Comparison of ENCODE assay signal across 29 mouse cellular contexts in the genomic region with DNA sequence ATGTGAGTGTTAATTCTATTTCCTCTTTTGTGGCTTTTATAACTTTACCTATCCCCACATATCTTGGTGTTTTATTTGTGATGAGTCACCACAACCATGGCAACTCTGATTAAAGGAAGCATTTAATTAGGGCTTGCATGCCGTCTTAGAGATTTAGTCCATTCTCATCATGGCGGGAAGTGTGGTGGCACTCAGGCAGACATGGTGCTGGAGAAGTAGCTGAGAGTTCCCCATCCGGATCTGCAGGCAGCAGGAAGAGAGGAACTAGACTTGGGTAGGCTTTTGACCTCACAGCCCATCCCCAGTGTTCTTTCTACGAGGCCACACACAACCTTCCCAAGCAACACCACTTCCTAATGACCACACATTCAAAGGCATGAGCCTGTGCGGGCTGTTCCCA.
"Had no signal": no experiment of that assay in that cellular context is flagged by ENCODE, and none has a peak within 500 bp of the region (broad histone marks: within the 10 kb centered on the region; RNA-seq: fewer than 3 reads in every experiment).

No protein-coding gene starts in this region.

- H3K36me3 ChIP-seq: heart, embryonic 10.5 days; heart, embryonic 13.5 days; heart, embryonic 15.5 days; hindbrain, embryonic 10.5 days; hindbrain, embryonic 12.5 days; kidney, embryonic 15.5 days; limb, embryonic 10.5 days; limb, embryonic 12.5 days; liver, embryonic 13.5 days; liver, embryonic 15.5 days had no signal

- H3K9me3 ChIP-seq: heart, embryonic 10.5 days; heart, embryonic 13.5 days; heart, embryonic 15.5 days; hindbrain, embryonic 10.5 days; hindbrain, embryonic 12.5 days; kidney, embryonic 15.5 days; limb, embryonic 10.5 days; limb, embryonic 12.5 days; liver, embryonic 13.5 days; liver, embryonic 15.5 days had no signal

- H3K9ac ChIP-seq: heart, embryonic 13.5 days; heart, embryonic 15.5 days; hindbrain, embryonic 12.5 days; hindbrain, embryonic 14.5 days; kidney, embryonic 15.5 days; limb, embryonic 12.5 days; liver, embryonic 13.5 days; liver, embryonic 15.5 days; liver, postnatal 0 days had no signal

- H3K4me3 ChIP-seq: gastrocnemius, adult 2 months; heart, embryonic 10.5 days; heart, embryonic 13.5 days; heart, embryonic 15.5 days; hindbrain, embryonic 10.5 days; hindbrain, embryonic 12.5 days; kidney, embryonic 15.5 days; left cerebral cortex, adult 2 months; limb, embryonic 10.5 days; limb, embryonic 12.5 days; liver, embryonic 13.5 days; liver, embryonic 15.5 days had no signal

- H3K27me3 ChIP-seq: heart, embryonic 13.5 days; heart, embryonic 15.5 days; hindbrain, embryonic 12.5 days; kidney, embryonic 15.5 days; limb, embryonic 12.5 days; liver, embryonic 13.5 days; liver, embryonic 15.5 days had no signal

- H3K27ac ChIP-seq: gastrocnemius, adult 2 months; heart, embryonic 10.5 days; heart, embryonic 13.5 days; heart, embryonic 15.5 days; hindbrain, embryonic 10.5 days; hindbrain, embryonic 12.5 days; hindbrain, embryonic 14.5 days; kidney, embryonic 15.5 days; kidney, postnatal 0 days; left cerebral cortex, adult 2 months; limb, embryonic 10.5 days; limb, embryonic 12.5 days; liver, embryonic 13.5 days; liver, embryonic 15.5 days had no signal

- H3K4me1 ChIP-seq: heart, embryonic 10.5 days; heart, embryonic 15.5 days; hindbrain, embryonic 10.5 days; hindbrain, embryonic 12.5 days; kidney, embryonic 15.5 days; limb, embryonic 10.5 days; limb, embryonic 12.5 days; liver, embryonic 13.5 days; liver, embryonic 15.5 days had no signal

- H3K4me2 ChIP-seq: heart, embryonic 13.5 days; heart, embryonic 15.5 days; hindbrain, embryonic 12.5 days; hindbrain, embryonic 14.5 days; kidney, embryonic 15.5 days; limb, embryonic 12.5 days; liver, embryonic 11.5 days; liver, embryonic 13.5 days; liver, embryonic 15.5 days had no signal

- DNase-seq: gastrocnemius, adult 2 months; gastrocnemius, postnatal 10 days; gastrocnemius, postnatal 25 days; heart, adult 18-20 months; heart, postnatal 14 days; heart, postnatal 36 days; kidney, adult 11 months; kidney, adult 2 months; kidney, adult 9 months; kidney, postnatal 14 days; kidney, postnatal 36 days; liver; liver, embryonic 13.5 days; liver, postnatal 0 days had no signal

- ATAC-seq: hindbrain, embryonic 16.5 days; intestine, embryonic 16.5 days; liver, postnatal 0 days had no signal
